Mouse (Mus musculus) bone marrow macrophage, adult 2 months (primary cell): ENCODE measurements around the gene Psg16. TPM values are rescaled to one million over a fixed set of nuclear protein-coding genes. Genes with fewer than 3 reads are reported as not detected.

Experiments
- H3K27ac ChIP-seq: 2 replicates; pipeline ENCODE4 v1.5.1; 2012; ENCODE audit warnings: low read depth, low read length; ENCODE audit not compliant: insufficient read depth
- H3K4me1 ChIP-seq: 2 replicates; pipeline ENCODE4 v1.6.1; 2012; ENCODE audit warnings: low read length; ENCODE audit not compliant: control insufficient read depth, insufficient read depth
- H3K4me3 ChIP-seq: 2 replicates; pipeline ENCODE4 v1.5.1; 2012; ENCODE audit warnings: mild to moderate bottlenecking, low read length, moderate library complexity; ENCODE audit not compliant: insufficient read depth
- CTCF ChIP-seq: IDR thresholded peaks from 2 replicates; pipeline ENCODE4 v1.5.1; 2012; ENCODE audit warnings: low read depth, mild to moderate bottlenecking, low read length, moderate library complexity
- POLR2A ChIP-seq: IDR thresholded peaks from 2 replicates; pipeline ENCODE4 v1.6.1; 2012; ENCODE audit warnings: mild to moderate bottlenecking, low read depth, low read length, borderline replicate concordance
- polyA plus RNA-seq: library from polyadenylated mRNA; stranded (reverse); fragments of >200 nt; gene quantifications from 2 replicates; pipeline ENCODE4 v1.2.4, GENCODE M21; 2012; ENCODE audit not compliant: missing spikeins, insufficient read depth, insufficient read length

The Psg16 gene
- 0.12 TPM in 1 of 2 replicates, not detected in the other for polyA plus RNA-seq

- TF ChIP-seq POLR2A (no peak), CTCF (peak; percentile 78)
- Histone ChIP-seq H3K4me1 (no peaks in the 10 kb centered on the region), H3K27ac (no peak within 1 kb of the TSS), H3K4me3 (no peak within 1 kb of the TSS)
These were observed at the start of gene Psg16 for GRCm38 (mm10) chr7:17073904-17074615. Gene Psg16, plus strand, starts transcription at chr7:17074040.

GRCm38 (mm10) chr7:17024141-17024540, 49.7 kb upstream of the Psg16 start:
- H3K4me1 ChIP-seq, result peaks cover 38% of the 10 kb centered on the region

GRCm38 (mm10) chr7:17024814-17025504, 48.9 kb upstream of the Psg16 start:
- peaks cover 38% of the 10 kb centered on the region for H3K4me1 ChIP-seq

More at GRCm38 (mm10) chr7:17024141-17024540, 49.7 kb upstream of the Psg16 start:
- H3K4me3 ChIP-seq, result peak overlapping the region; percentile 81
- TF ChIP-seq POLR2A (no peak), CTCF (no peak)
- peak overlapping the region; percentile 93 for H3K27ac ChIP-seq

GRCm38 (mm10) chr7:17025505-17025894, 48.3 kb upstream of the Psg16 start:
- Histone ChIP-seq H3K4me1 (peaks cover 38% of the 10 kb centered on the region), H3K4me3 (peak overlapping the region; percentile 81), H3K27ac (peak overlapping the region; percentile 93)
- no peak for TF ChIP-seq CTCF
- TF ChIP-seq POLR2A, result no peak

More at GRCm38 (mm10) chr7:17024814-17025504, 48.9 kb upstream of the Psg16 start:
- peak overlapping the region; percentile 93 for H3K27ac ChIP-seq
- peak overlapping the region; percentile 81 for H3K4me3 ChIP-seq
- TF ChIP-seq POLR2A, result no peak
- no peak for TF ChIP-seq CTCF

GRCm38 (mm10) chr7:17025896-17026622, 47.8 kb upstream of the Psg16 start:
- Histone ChIP-seq H3K4me1 (peaks cover 35% of the 10 kb centered on the region), H3K4me3 (peak overlapping the region; percentile 81), H3K27ac (peak overlapping the region; percentile 44)
- TF ChIP-seq CTCF (no peak), POLR2A (no peak)

GRCm38 (mm10) chr7:17026710-17027587, 46.9 kb upstream of the Psg16 start:
- Histone ChIP-seq H3K27ac (peak overlapping the region; percentile 44), H3K4me1 (peaks cover 34% of the 10 kb centered on the region), H3K4me3 (peak overlapping the region; percentile 81)
- TF ChIP-seq CTCF, result peak; percentile 91
- TF ChIP-seq POLR2A, result no peak

GRCm38 (mm10) chr7:17027588-17028343, 46.1 kb upstream of the Psg16 start, which contains the start of gene Ppp5c:
Gene Ppp5c, minus strand, starts transcription at chr7:17027924.
- no peak for TF ChIP-seq POLR2A
- no peak for TF ChIP-seq CTCF
- Histone ChIP-seq H3K27ac (peak within 1 kb of the TSS; percentile 44), H3K4me3 (peak within 1 kb of the TSS; percentile 81), H3K4me1 (peaks cover 28% of the 10 kb centered on the region)

GRCm38 (mm10) chr7:17028923-17029322, 44.9 kb upstream of the Psg16 start:
- TF ChIP-seq POLR2A (no peak), CTCF (no peak)
- Histone ChIP-seq H3K4me3 (no peak overlapping the region), H3K4me1 (peaks cover 19% of the 10 kb centered on the region), H3K27ac (no peak overlapping the region)

- peaks cover 11% of the 10 kb centered on the region for H3K4me1 ChIP-seq
These were observed 43.6 kb upstream of the Psg16 start for GRCm38 (mm10) chr7:17030239-17030638.

More at GRCm38 (mm10) chr7:17030239-17030638, 43.6 kb upstream of the Psg16 start:
- TF ChIP-seq CTCF (no peak), POLR2A (no peak)
- H3K4me3 ChIP-seq, result no peak overlapping the region
- no peak overlapping the region for H3K27ac ChIP-seq
